Mouse (Mus musculus) kidney, embryonic 15.5 days (tissue): Measurements from ENCODE around the gene Bcs1l. TPM values are rescaled to one million over a fixed set of nuclear protein-coding genes. Genes with fewer than 3 reads are reported as not detected.

Source experiments
- ATAC-seq: fragments of 200-750 bp; cut with Nextera tagmentation; replicated peaks from 2 replicates; pipeline ENCODE4 v1.8.0; 2017; ENCODE audit warnings: moderate TSS enrichment; ENCODE audit not compliant: low FRiP score
- H3K27ac ChIP-seq: fragments of 300-500 bp; sonication (generic); 2 replicates; pipeline ENCODE4 v1.5.1; 2015; ENCODE audit warnings: mild to moderate bottlenecking, inconsistent platforms
- H3K27me3 ChIP-seq: fragments of 300-500 bp; sonication (generic); 2 replicates; pipeline ENCODE4 v1.6.1; 2015; ENCODE audit warnings: inconsistent platforms
- H3K36me3 ChIP-seq: fragments of 300-500 bp; sonication (generic); 2 replicates; pipeline ENCODE4 v1.6.1; 2015; ENCODE audit warnings: inconsistent platforms
- H3K4me1 ChIP-seq: fragments of 300-500 bp; sonication (generic); 2 replicates; pipeline ENCODE4 v1.6.1; 2015; ENCODE audit warnings: inconsistent platforms
- H3K4me2 ChIP-seq: fragments of 300-500 bp; sonication (generic); 2 replicates; pipeline ENCODE4 v1.6.1; 2015; ENCODE audit warnings: moderate library complexity, mild to moderate bottlenecking, inconsistent platforms
- H3K4me3 ChIP-seq: fragments of 300-500 bp; sonication (generic); replicated peaks from 2 replicates; pipeline ENCODE4 v1.5.1; 2015; ENCODE audit warnings: mild to moderate bottlenecking, inconsistent platforms
- H3K9ac ChIP-seq: fragments of 300-500 bp; sonication (generic); 2 replicates; pipeline ENCODE4 v1.6.1; 2015; ENCODE audit warnings: mild to moderate bottlenecking, inconsistent platforms
- H3K9me3 ChIP-seq: fragments of 300-500 bp; sonication (generic); replicated peaks from 2 replicates; pipeline ENCODE4 v1.6.1; 2016; ENCODE audit warnings: inconsistent platforms
- WGBS: fragments of 180-500 bp; shearing (Covaris S2); methylation state at CpG from one replicate; pipeline ENCODE4 v1.1.7; 2015; ENCODE audit warnings: mixed read lengths; 5-methylcytosine and 5-hydroxymethylcytosine counted together
- microRNA-seq: library from miRNA; unstranded; fragments of <30 nt; microRNA quantifications from one replicate; pipeline ENCODE4, GENCODE M21; 2016
- polyA plus RNA-seq: library from polyadenylated mRNA; unstranded; fragments of >200 nt; fragmentation: Nextera tagmentation; extraction: Ambion mirVana; gene quantifications from 2 replicates; pipeline ENCODE4 v1.2.1, GENCODE M21; 2015

Gene Bcs1l
- polyA plus RNA-seq, 1 experiment from 2014 or later, result 15.7 TPM

DNA sequence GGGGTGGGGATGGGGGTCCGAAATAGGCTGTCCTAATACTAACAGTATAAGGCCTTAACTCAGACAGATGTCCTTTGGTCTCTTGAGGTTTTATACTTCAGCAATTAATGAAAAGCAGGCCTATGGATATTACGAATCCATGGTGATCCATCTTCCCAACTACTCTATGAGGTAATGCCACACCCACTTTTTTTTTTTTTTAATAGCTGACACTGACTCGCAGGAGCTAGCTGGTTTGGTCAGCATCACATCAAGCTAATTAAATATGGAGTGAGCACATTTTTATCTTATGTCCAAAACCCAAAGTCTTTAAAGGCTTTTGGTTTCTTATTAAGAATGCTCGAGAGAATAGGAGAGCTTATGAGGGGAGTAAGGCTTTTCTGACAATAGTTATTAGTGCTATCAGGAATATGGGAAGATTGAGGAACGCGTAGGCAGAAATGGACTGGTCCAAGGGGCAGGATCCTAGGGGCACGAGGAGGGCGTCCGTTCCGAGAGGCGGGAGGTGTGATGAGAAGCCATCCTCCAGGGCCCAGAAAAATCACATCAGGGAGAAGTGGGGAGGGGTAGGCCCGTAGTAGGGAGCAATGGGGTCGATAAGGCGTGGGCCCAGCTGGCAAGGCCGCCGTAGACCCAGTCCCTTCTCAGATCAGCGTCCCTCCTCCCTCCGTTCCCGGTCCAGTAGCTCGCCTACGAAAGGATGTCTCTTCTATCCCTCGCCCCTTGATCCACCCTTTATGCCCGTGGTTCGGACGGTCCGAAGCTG lies 12.6 kb downstream of the Bcs1l start:
- Histone ChIP-seq H3K4me1 (peaks cover 19% of the 10 kb centered on the region), H3K9me3 (no peaks in the 10 kb centered on the region)

DNA sequence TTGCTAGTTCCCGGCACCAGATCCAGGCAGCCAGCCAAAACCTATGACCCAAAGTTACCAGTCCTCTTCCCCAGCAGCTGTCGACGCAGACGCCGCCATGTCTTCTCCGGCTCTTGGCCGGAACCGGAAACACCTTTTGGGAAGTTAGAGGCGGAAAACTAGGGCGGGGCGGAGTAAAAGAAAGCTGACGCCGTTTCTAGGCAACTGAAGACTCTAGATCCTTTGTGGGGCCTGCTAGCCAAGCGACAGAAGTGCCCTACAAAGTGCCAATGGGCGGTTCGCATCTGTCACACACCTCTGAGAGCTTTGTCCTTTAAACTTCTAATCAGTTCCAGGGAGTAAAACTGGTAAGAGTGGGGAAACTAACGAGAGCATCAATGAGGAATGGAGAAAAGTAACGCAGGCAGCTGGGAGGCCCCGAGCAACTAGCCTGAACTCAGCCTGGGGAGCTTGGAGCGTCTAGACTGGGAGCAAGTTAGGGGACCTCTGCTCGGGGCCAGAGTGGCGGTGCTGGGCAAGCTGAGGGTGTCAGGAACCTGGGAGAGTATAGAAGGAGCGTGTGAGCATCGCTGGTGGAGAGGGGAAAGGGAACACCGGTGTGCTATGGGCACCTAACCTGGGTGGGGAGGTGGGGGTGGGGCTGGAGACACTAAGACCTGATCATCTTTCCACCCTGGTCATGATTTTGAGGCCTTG lies 13.3 kb downstream of the Bcs1l start, which contains the start of the genes Rnf25 and Stk36:
Gene Rnf25, minus strand, starts transcription at position 131 of the 696 bp plus-strand sequence.
Gene Stk36, plus strand, starts transcription at position 179 of the 696 bp plus-strand sequence.
- H3K4me3 ChIP-seq, result peak within 1 kb of the TSS; percentile 71
- peak within 1 kb of the TSS; percentile 86 for H3K4me2 ChIP-seq
- H3K36me3 ChIP-seq, result peaks cover 37% of the 10 kb centered on the region
- H3K27me3 ChIP-seq, result no peaks in the 10 kb centered on the region
- no peaks in the 10 kb centered on the region for H3K9me3 ChIP-seq
- ATAC-seq, result peak; percentile 87
- peak within 1 kb of the TSS; percentile 75 for H3K9ac ChIP-seq
- WGBS, result 9% methylated on average over 25 of the region's 25 CpGs
- peak within 1 kb of the TSS; percentile 64 for H3K27ac ChIP-seq
- H3K4me1 ChIP-seq, result peaks cover 19% of the 10 kb centered on the region

More for the DNA sequence above, 12.6 kb downstream of the Bcs1l start:
- H3K9ac ChIP-seq, result peak overlapping the region; percentile 75
- ATAC-seq, result peak; percentile 63
- WGBS, result 8% methylated on average over 26 of the region's 26 CpGs
- peak overlapping the region; percentile 71 for H3K4me3 ChIP-seq
- H3K27ac ChIP-seq, result peak overlapping the region; percentile 64
- H3K27me3 ChIP-seq, result no peaks in the 10 kb centered on the region
- H3K36me3 ChIP-seq, result peaks cover 41% of the 10 kb centered on the region
- H3K4me2 ChIP-seq, result peak overlapping the region; percentile 86

GRCm38 (mm10) chr1:74624183-74624582 lies 36.1 kb downstream of the Bcs1l start:
- Histone ChIP-seq H3K9me3 (no peaks in the 10 kb centered on the region), H3K27ac (no peak overlapping the region), H3K4me3 (no peak overlapping the region), H3K4me2 (no peak overlapping the region), H3K36me3 (peaks cover 9% of the 10 kb centered on the region; the same call in 1 of the 2 replicates), H3K27me3 (no peaks in the 10 kb centered on the region), H3K9ac (no peak overlapping the region), H3K4me1 (no peaks in the 10 kb centered on the region)
- ATAC-seq, result no peak
- WGBS, result 91% methylated on average over 1 of the region's 1 CpGs

DNA sequence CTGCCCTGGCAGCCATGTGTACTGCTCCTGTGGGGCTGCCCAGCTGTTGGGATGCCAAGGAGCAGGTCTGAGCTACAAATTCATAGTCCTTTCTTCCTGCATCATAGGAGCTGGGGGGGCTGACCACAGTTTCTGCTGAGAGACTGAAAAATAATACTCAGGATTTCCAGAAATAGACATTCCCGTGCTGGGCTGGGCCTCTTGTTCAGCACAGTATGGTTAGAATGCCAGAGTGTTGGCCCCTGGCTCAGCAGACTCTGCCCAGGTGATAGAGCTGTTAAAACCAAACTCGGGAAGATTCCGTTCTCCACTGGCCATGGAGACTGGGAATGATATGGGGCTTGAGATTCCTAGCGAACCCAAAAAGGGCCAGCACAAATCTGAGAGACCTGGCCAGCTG lies 38.0 kb downstream of the Bcs1l start:
- no peak overlapping the region for H3K9ac ChIP-seq
- peaks cover 9% of the 10 kb centered on the region; the same call in 1 of the 2 replicates for H3K36me3 ChIP-seq
- H3K4me2 ChIP-seq, result no peak overlapping the region
- H3K4me3 ChIP-seq, result no peak overlapping the region
- no peak for ATAC-seq
- H3K9me3 ChIP-seq, result no peaks in the 10 kb centered on the region
- WGBS, result 82% methylated on average over 4 of the region's 4 CpGs
- H3K4me1 ChIP-seq, result no peaks in the 10 kb centered on the region
- H3K27me3 ChIP-seq, result no peaks in the 10 kb centered on the region
- H3K27ac ChIP-seq, result no peak overlapping the region

GRCm38 (mm10) chr1:74628001-74628400 lies 39.9 kb downstream of the Bcs1l start:
- no peaks in the 10 kb centered on the region for H3K9me3 ChIP-seq
- ATAC-seq, result no peak
- H3K27ac ChIP-seq, result no peak overlapping the region
- H3K4me3 ChIP-seq, result no peak overlapping the region
- H3K36me3 ChIP-seq, result 0 out of 2 replicates have a peak, but pooled peaks cover 7% of the 10 kb centered on the region
- H3K27me3 ChIP-seq, result no peaks in the 10 kb centered on the region
- WGBS, result 47% methylated on average over 7 of the region's 7 CpGs
- H3K4me2 ChIP-seq, result no peak overlapping the region
- no peak overlapping the region for H3K9ac ChIP-seq
- H3K4me1 ChIP-seq, result no peaks in the 10 kb centered on the region

DNA sequence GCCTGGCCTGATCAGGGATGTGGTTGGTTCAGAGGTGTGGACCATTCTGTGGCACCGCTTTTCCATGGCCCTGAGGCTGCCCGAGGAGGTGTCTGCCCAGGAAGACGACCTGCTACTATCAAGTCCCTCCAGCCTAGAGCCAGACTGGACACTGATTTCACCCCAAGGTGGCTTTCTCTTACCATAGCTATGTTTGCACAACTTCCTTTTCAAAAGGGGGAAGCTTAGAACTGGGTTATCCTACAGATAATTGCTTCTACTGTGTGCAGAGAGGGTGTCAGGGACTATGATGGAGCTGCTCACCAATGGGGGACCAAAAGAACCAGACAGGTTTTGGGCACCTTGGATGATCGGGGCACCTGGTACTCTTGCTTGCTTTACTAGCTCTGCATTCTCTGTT lies 44.6 kb downstream of the Bcs1l start:
- H3K36me3 ChIP-seq, result peaks cover 3% of the 10 kb centered on the region; the same call in 1 of the 2 replicates
- H3K4me1 ChIP-seq, result no peaks in the 10 kb centered on the region
- no peak overlapping the region for H3K9ac ChIP-seq
- no peak overlapping the region for H3K27ac ChIP-seq
- H3K9me3 ChIP-seq, result no peaks in the 10 kb centered on the region
- 85% methylated on average over 4 of the region's 4 CpGs for WGBS
- no peak for ATAC-seq
- H3K4me3 ChIP-seq, result no peak overlapping the region
- no peak overlapping the region for H3K4me2 ChIP-seq
- H3K27me3 ChIP-seq, result no peaks in the 10 kb centered on the region

Small RNAs within 50 kb of the gene (microRNA-seq; reads per million reads assigned to microRNA genes)
- not detected for gene Gm25035

Other genes with a start within 250 kb of the Bcs1l start
- 0.67 and 0.82 TPM in 2 replicates for gene Catip, start 226.2 kb upstream of the Bcs1l start, polyA plus RNA-seq
- 3.8 and 5.9 TPM in 2 replicates for gene Slc11a1, start 213.1 kb upstream of the Bcs1l start, polyA plus RNA-seq
- 81.1 and 82.0 TPM in 2 replicates for gene Ctdsp1, start 196.8 kb upstream of the Bcs1l start, polyA plus RNA-seq
- 11.5 and 12.3 TPM in 2 replicates for gene Vil1, start 178.9 kb upstream of the Bcs1l start, polyA plus RNA-seq
- 71.9 and 72.3 TPM in 2 replicates for gene Cnot9, start 82.2 kb upstream of the Bcs1l start, polyA plus RNA-seq
- 0.53 and 1.3 TPM in 2 replicates for gene Plcd4, start 45.4 kb upstream of the Bcs1l start, polyA plus RNA-seq
- 33.2 and 34.3 TPM in 2 replicates for gene Usp37, start 44.0 kb upstream of the Bcs1l start, polyA plus RNA-seq
- gene Zfp142, start within 50 bp of the Bcs1l start, polyA plus RNA-seq, result 7.5 and 8.4 TPM in 2 replicates
- gene Rnf25, start 13.1 kb downstream of the Bcs1l start, polyA plus RNA-seq, result 40.7 and 43.4 TPM in 2 replicates
- 7.6 and 8.8 TPM in 2 replicates for gene Stk36, start 13.2 kb downstream of the Bcs1l start, polyA plus RNA-seq
- gene Ttll4, start 73.5 kb downstream of the Bcs1l start, polyA plus RNA-seq, result 17.4 and 19.5 TPM in 2 replicates
- 7.2 and 7.6 TPM in 2 replicates for gene Cyp27a1, start 125.3 kb downstream of the Bcs1l start, polyA plus RNA-seq
- gene Prkag3, start 160.9 kb downstream of the Bcs1l start, polyA plus RNA-seq, result 0.44 and 0.73 TPM in 2 replicates
- 2.0 and 2.3 TPM in 2 replicates for gene Wnt6, start 183.6 kb downstream of the Bcs1l start, polyA plus RNA-seq
- gene Wnt10a, start 203.2 kb downstream of the Bcs1l start, polyA plus RNA-seq, result 0.43 and 0.89 TPM in 2 replicates